Mouse (Mus musculus) midbrain, postnatal 0 days (tissue): ENCODE measurements around the gene Sipa1l3. TPM values are rescaled to one million over a fixed set of nuclear protein-coding genes. Genes with fewer than 3 reads are reported as not detected.

Experiments
- ATAC-seq: fragments of 200-750 bp; cut with Nextera tagmentation; 2 replicates; pipeline ENCODE4 v1.8.0; 2017; ENCODE audit warnings: moderate number of reproducible peaks, mild to moderate bottlenecking, moderate TSS enrichment, moderate library complexity; ENCODE audit not compliant: low FRiP score
- DNase-seq: peaks from one replicate; pipeline ENCODE4 v3.0.0-alpha.2; 2015; ENCODE audit warnings: low spot score
- H3K27ac ChIP-seq: fragments of 300-500 bp; sonication (generic); 2 replicates; pipeline ENCODE4 v1.5.1; 2014; ENCODE audit warnings: low read depth, mild to moderate bottlenecking, low read length, mixed read lengths
- H3K27me3 ChIP-seq: fragments of 300-500 bp; sonication (generic); 2 replicates; pipeline ENCODE4 v1.6.1; 2014; ENCODE audit warnings: low read length, control low read depth, mixed read lengths; ENCODE audit not compliant: insufficient read depth
- H3K36me3 ChIP-seq: fragments of 300-500 bp; sonication (generic); 2 replicates; pipeline ENCODE4 v1.6.1; 2014; ENCODE audit warnings: low read length, control low read depth, mixed read lengths; ENCODE audit not compliant: insufficient read depth
- H3K4me1 ChIP-seq: fragments of 300-500 bp; sonication (generic); 2 replicates; pipeline ENCODE4 v1.6.1; 2014; ENCODE audit warnings: mild to moderate bottlenecking, control low read depth, antibody characterized with exemption, low read length, mixed read lengths; ENCODE audit not compliant: insufficient read depth
- H3K4me2 ChIP-seq: fragments of 300-500 bp; sonication (generic); 2 replicates; pipeline ENCODE4 v1.6.1; 2014; ENCODE audit warnings: low read depth, mild to moderate bottlenecking, low read length, mixed read lengths; ENCODE audit not compliant: poor library complexity, severe bottlenecking
- H3K4me3 ChIP-seq: fragments of 300-500 bp; sonication (generic); 2 replicates; pipeline ENCODE4 v1.5.1; 2014; ENCODE audit warnings: low read depth, mild to moderate bottlenecking, low read length, moderate library complexity
- H3K9ac ChIP-seq: fragments of 300-500 bp; sonication (generic); replicated peaks from 2 replicates; pipeline ENCODE4 v1.6.1; 2014; ENCODE audit warnings: mild to moderate bottlenecking, low read length, moderate library complexity, mixed read lengths; ENCODE audit not compliant: poor library complexity, severe bottlenecking
- H3K9me3 ChIP-seq: fragments of 300-500 bp; sonication (generic); 2 replicates; pipeline ENCODE4 v1.6.1; 2016; ENCODE audit warnings: low read length, control low read depth
- CTCF ChIP-seq: IDR thresholded peaks from 2 replicates; pipeline ENCODE4 v1.5.1; 2016; ENCODE audit warnings: antibody characterized with exemption, mild to moderate bottlenecking
- WGBS: fragments of 180-500 bp; shearing (Covaris S2); extraction: QIAGEN DNeasy Blood & Tissue Kit; methylation state at CpG from one replicate; pipeline ENCODE4 v1.1.7; 2014; 5-methylcytosine and 5-hydroxymethylcytosine counted together
- polyA plus RNA-seq: library from polyadenylated mRNA; unstranded; fragments of >200 nt; fragmentation: Nextera tagmentation; extraction: Ambion mirVana; gene quantifications from 2 replicates; pipeline ENCODE4 v1.2.1, GENCODE M21; 2015
- total RNA-seq: library from RNA; depleted of rRNA; stranded (reverse); fragments of >200 nt; gene quantifications from 2 replicates; pipeline ENCODE4 v1.2.3, GENCODE M21; 2014

Gene Sipa1l3
- total and polyA plus RNA-seq, 2 experiments from 2014 or later: 13.9 to 80.7 TPM

DNA sequence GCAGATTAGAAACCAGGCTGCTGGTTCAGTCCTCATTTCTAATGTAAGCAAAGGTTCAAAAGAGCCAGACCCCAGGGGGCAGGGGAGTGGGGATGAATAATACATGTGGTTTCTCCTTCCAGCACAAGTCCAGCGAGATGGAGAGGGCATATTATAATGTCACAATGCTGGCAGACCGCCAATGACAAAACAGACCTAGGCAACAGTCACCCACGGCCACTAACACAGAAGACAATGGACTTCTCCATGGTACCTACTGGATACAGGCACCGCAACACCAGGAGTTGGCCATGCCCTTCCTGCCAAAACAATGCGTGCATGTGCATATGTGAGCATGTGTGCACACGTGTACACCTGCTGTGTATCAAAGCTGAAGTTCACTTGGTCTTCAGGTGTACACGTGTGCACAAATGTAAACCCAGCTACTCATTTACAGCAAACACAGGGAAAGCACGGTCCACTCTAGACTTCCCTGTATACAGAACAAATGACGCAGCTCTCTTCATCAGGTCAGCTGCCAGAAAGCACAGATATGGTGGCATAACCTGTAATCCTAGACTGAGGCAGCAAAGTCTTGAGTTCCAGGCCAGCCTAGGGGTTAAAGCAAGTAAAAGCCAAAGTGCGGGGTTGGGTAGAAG, 21.4 kb downstream of the Sipa1l3 start:
- 40% methylated on average over 10 of the region's 10 CpGs for WGBS
- DNase-seq (peak; percentile 54), ATAC-seq (peak; percentile 27; the same call in 1 of the 2 replicates)
- Histone ChIP-seq H3K4me1 (peaks cover 3% of the 10 kb centered on the region; the same call in 1 of the 2 replicates), H3K4me2 (no peak overlapping the region), H3K9me3 (no peaks in the 10 kb centered on the region), H3K27ac (no peak overlapping the region), H3K4me3 (no peak overlapping the region), H3K27me3 (no peaks in the 10 kb centered on the region), H3K9ac (no peak overlapping the region), H3K36me3 (no peaks in the 10 kb centered on the region; the same call in 1 of the 2 replicates)
- no peak for TF ChIP-seq CTCF

DNA sequence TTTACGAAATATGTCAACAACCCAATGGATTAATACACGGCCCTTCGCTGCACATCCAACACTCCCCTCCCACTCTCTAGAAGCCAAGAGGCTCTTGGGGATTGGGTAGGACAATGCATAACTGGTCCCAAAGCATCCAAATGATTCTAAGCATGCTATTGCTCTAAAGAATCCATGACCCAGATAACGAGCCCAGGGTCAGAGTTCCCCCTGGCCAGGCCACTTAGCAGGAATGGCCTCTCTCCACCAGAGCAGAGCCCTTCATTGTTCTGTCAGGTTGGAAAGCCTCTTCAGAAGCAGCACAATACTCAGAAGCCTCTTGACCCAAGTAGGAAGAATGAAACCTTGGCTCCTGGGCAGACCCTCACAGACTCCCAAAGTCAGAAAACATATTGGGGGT, 22.1 kb downstream of the Sipa1l3 start:
- no peaks in the 10 kb centered on the region for H3K9me3 ChIP-seq
- H3K27me3 ChIP-seq: no peaks in the 10 kb centered on the region
- no peak for DNase-seq
- no peak overlapping the region for H3K27ac ChIP-seq
- peaks cover 3% of the 10 kb centered on the region; the same call in 1 of the 2 replicates for H3K4me1 ChIP-seq
- H3K9ac ChIP-seq: no peak overlapping the region
- no peak overlapping the region for H3K4me2 ChIP-seq
- H3K4me3 ChIP-seq: no peak overlapping the region
- ATAC-seq: no peak
- no peak for TF ChIP-seq CTCF
- H3K36me3 ChIP-seq: no peaks in the 10 kb centered on the region; the same call in 1 of the 2 replicates
- 54% methylated on average over 4 of the region's 4 CpGs for WGBS

DNA sequence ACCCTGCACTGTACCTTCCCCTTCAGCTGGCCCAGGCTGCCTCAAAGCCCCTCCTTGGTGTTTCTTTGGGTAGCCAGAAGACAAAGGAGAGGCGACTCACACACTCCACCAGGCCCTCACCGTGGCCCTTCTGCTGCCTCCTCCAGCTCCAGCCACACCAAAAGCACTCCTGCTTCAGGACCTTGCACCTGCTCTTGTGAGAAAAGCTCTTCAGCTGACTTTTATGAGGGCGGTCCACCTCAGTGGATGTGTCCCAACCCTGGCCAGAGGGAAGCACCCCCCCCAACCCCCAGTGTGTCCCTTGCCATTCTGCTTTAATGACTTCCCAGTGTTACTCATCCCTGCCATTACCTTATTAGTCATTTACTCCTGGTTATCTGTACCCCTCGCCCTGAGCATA, 22.6 kb downstream of the Sipa1l3 start:
- no peak overlapping the region for H3K9ac ChIP-seq
- ATAC-seq (no peak), DNase-seq (no peak)
- H3K36me3 ChIP-seq: no peaks in the 10 kb centered on the region; the same call in 1 of the 2 replicates
- 71% methylated on average over 4 of the region's 4 CpGs for WGBS
- no peaks in the 10 kb centered on the region for H3K9me3 ChIP-seq
- no peak overlapping the region for H3K4me3 ChIP-seq
- H3K4me1 ChIP-seq: peaks cover 3% of the 10 kb centered on the region; the same call in 1 of the 2 replicates
- no peak overlapping the region for H3K4me2 ChIP-seq
- H3K27me3 ChIP-seq: no peaks in the 10 kb centered on the region
- TF ChIP-seq CTCF: no peak
- no peak overlapping the region for H3K27ac ChIP-seq

DNA sequence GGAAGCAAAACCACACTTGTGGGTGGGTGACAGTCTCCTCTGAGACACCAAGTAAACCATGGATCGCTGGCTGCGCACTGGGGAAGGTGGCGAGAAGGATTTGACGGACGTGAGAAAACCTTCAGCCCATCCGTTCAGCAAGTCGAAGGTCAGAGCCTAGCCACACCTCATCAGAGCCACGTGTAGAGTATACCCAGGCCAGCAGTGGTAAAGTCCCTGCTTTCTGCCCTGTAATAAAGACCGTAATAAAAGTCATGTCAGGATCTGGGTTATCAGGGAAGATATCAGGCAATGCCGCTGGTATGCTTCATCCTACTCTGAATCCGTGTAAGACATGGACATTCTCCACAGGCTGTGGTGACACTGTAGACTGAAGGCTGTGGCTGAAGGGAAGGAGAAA, 23.6 kb downstream of the Sipa1l3 start:
- Histone ChIP-seq H3K4me2 (no peak overlapping the region), H3K4me3 (no peak overlapping the region), H3K9ac (no peak overlapping the region), H3K27me3 (no peaks in the 10 kb centered on the region), H3K36me3 (no peaks in the 10 kb centered on the region; the same call in 1 of the 2 replicates), H3K27ac (no peak overlapping the region), H3K9me3 (no peaks in the 10 kb centered on the region), H3K4me1 (peaks cover 3% of the 10 kb centered on the region; the same call in 1 of the 2 replicates)
- WGBS: 92% methylated on average over 11 of the region's 11 CpGs
- no peak for DNase-seq
- no peak for TF ChIP-seq CTCF
- no peak for ATAC-seq

DNA sequence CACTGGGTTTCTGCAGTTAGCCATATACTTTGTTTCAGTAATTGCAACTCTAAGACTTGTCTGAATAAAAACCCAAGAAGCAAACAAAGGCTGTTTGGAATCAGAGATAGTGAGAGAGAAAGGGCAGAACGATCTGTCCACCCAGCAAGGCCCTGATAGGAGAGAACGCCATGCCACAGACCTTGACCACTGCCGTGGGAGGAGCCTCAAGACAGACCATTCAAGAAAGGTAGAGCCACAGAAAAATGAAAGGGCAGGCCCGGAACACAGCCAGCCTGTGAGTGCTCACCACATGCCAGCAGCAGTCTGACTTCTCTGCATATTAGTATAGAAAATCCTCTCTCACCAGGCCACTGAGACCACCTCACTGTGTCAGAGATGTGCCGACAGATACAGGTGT, 24.4 kb downstream of the Sipa1l3 start:
- WGBS: 82% methylated on average over 5 of the region's 5 CpGs
- no peaks in the 10 kb centered on the region; the same call in 1 of the 2 replicates for H3K36me3 ChIP-seq
- no peak overlapping the region for H3K4me2 ChIP-seq
- H3K27me3 ChIP-seq: no peaks in the 10 kb centered on the region
- H3K9ac ChIP-seq: no peak overlapping the region
- ATAC-seq: no peak
- no peak overlapping the region for H3K27ac ChIP-seq
- H3K9me3 ChIP-seq: no peaks in the 10 kb centered on the region
- no peak overlapping the region for H3K4me3 ChIP-seq
- DNase-seq: no peak
- no peak for TF ChIP-seq CTCF
- H3K4me1 ChIP-seq: peaks cover 3% of the 10 kb centered on the region; the same call in 1 of the 2 replicates

DNA sequence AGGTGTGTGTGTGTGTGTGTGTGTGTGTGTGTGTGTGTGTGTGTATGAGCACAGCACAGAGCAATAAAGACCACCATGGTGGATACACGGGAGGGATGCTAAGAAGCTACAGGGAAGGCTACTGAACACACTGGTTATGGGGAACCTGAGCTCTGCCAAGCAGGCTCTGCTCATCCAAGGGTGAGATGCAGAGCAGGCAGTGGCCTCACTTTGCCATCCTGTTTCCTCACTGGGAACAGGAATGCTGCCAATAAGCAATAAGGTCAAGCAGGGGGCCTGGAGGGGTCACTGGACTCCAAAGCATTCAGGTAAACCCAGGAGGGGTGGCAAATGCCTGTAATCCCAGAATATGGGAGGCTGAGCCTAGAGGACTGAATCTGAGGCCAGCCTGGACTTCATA, 25.4 kb downstream of the Sipa1l3 start:
- Histone ChIP-seq H3K4me3 (no peak overlapping the region), H3K27ac (no peak overlapping the region), H3K9ac (no peak overlapping the region), H3K9me3 (no peaks in the 10 kb centered on the region), H3K4me2 (no peak overlapping the region), H3K36me3 (no peaks in the 10 kb centered on the region; the same call in 1 of the 2 replicates), H3K27me3 (no peaks in the 10 kb centered on the region), H3K4me1 (peaks cover 3% of the 10 kb centered on the region; the same call in 1 of the 2 replicates)
- 53% methylated on average over 1 of the region's 1 CpGs for WGBS
- no peak for DNase-seq
- ATAC-seq: no peak
- TF ChIP-seq CTCF: no peak
